Mouse (Mus musculus) midbrain, embryonic 12.5 days (tissue): ENCODE data around the gene Abr. TPM values are rescaled to one million over a fixed set of nuclear protein-coding genes. Genes with fewer than 3 reads are reported as not detected.
A peak's percentile ranks its signal among the peaks of the same experiment; 100 is the strongest.

Source experiments
- ATAC-seq: fragments of 200-750 bp; cut with Nextera tagmentation; 2 replicates; pipeline ENCODE4 v1.8.0; 2017; ENCODE audit warnings: low read depth, moderate TSS enrichment, moderate library complexity; ENCODE audit not compliant: low FRiP score
- H3K27ac ChIP-seq: fragments of 300-500 bp; sonication (generic); replicated peaks from 2 replicates; pipeline ENCODE4 v1.5.1; 2016; ENCODE audit warnings: mild to moderate bottlenecking
- H3K27me3 ChIP-seq: fragments of 300-500 bp; sonication (generic); 2 replicates; pipeline ENCODE4 v1.6.1; 2016; ENCODE audit warnings: mild to moderate bottlenecking
- H3K36me3 ChIP-seq: fragments of 300-500 bp; sonication (generic); 2 replicates; pipeline ENCODE4 v1.6.1; 2016
- H3K4me1 ChIP-seq: fragments of 300-500 bp; sonication (generic); 2 replicates; pipeline ENCODE4 v1.6.1; 2016
- H3K4me2 ChIP-seq: fragments of 300-500 bp; sonication (generic); replicated peaks from 2 replicates; pipeline ENCODE4 v1.6.1; 2016; ENCODE audit warnings: mild to moderate bottlenecking, moderate library complexity
- H3K4me3 ChIP-seq: fragments of 300-500 bp; sonication (generic); 2 replicates; pipeline ENCODE4 v1.5.1; 2016; ENCODE audit warnings: mild to moderate bottlenecking
- H3K9ac ChIP-seq: fragments of 300-500 bp; sonication (generic); replicated peaks from 2 replicates; pipeline ENCODE4 v1.6.1; 2016; ENCODE audit warnings: mild to moderate bottlenecking, moderate library complexity
- H3K9me3 ChIP-seq: fragments of 300-500 bp; sonication (generic); 2 replicates; pipeline ENCODE4 v1.6.1; 2016; ENCODE audit warnings: mild to moderate bottlenecking
- WGBS: fragments of 180-500 bp; shearing (Covaris S2); methylation state at CpG from one replicate; pipeline ENCODE4 v1.1.7; 2016; 5-methylcytosine and 5-hydroxymethylcytosine counted together
- polyA plus RNA-seq: library from polyadenylated mRNA; unstranded; fragments of >200 nt; fragmentation: Nextera tagmentation; extraction: Ambion mirVana; gene quantifications from 2 replicates; pipeline ENCODE4 v1.2.1, GENCODE M21; 2016

Abr gene
- polyA plus RNA-seq, result 70.1 and 73.3 TPM in 2 replicates

GRCm38 (mm10) chr11:76622152-76622565 is at the start of gene Abr:
Gene Abr, minus strand, starts transcription at chr11:76622314.
- Histone ChIP-seq H3K4me1 (peaks cover 21% of the 10 kb centered on the region), H3K36me3 (no peaks in the 10 kb centered on the region), H3K27me3 (peaks cover 55% of the 10 kb centered on the region), H3K4me2 (peak within 1 kb of the TSS; percentile 95), H3K27ac (no peak within 1 kb of the TSS), H3K9me3 (no peaks in the 10 kb centered on the region), H3K9ac (peak within 1 kb of the TSS; percentile 59), H3K4me3 (peak within 1 kb of the TSS; percentile 60)
- ATAC-seq, result 0 out of 2 replicates have a peak, but pooled peaks have one; percentile 34
- under 1% methylated on average over 31 of the region's 31 CpGs for WGBS

GRCm38 (mm10) chr11:76667807-76668206 is 45.7 kb upstream of the Abr start:
- H3K27ac ChIP-seq, result no peak overlapping the region
- H3K36me3 ChIP-seq, result no peaks in the 10 kb centered on the region
- no peaks in the 10 kb centered on the region for H3K9me3 ChIP-seq
- H3K4me1 ChIP-seq, result peaks cover 14% of the 10 kb centered on the region; the same call in 1 of the 2 replicates
- WGBS, result 40% methylated on average over 4 of the region's 4 CpGs
- no peak overlapping the region for H3K9ac ChIP-seq
- peaks cover 80% of the 10 kb centered on the region for H3K27me3 ChIP-seq
- no peak overlapping the region for H3K4me3 ChIP-seq
- no peak overlapping the region for H3K4me2 ChIP-seq
- no peak for ATAC-seq

- Histone ChIP-seq H3K4me1 (peaks cover 11% of the 10 kb centered on the region; the same call in 1 of the 2 replicates), H3K4me2 (peak overlapping the region; percentile 67), H3K4me3 (peak overlapping the region; percentile 38), H3K9ac (peak overlapping the region; percentile 50; the same call in 1 of the 2 replicates), H3K36me3 (no peaks in the 10 kb centered on the region), H3K27me3 (peaks cover 64% of the 10 kb centered on the region), H3K9me3 (no peaks in the 10 kb centered on the region), H3K27ac (no peak overlapping the region)
- WGBS, result 8% methylated on average over 35 of the region's 35 CpGs
- ATAC-seq, result no peak
These were observed 44.0 kb upstream of the Abr start for GRCm38 (mm10) chr11:76666002-76666649.

- Histone ChIP-seq H3K36me3 (no peaks in the 10 kb centered on the region), H3K27ac (no peak overlapping the region), H3K9me3 (no peaks in the 10 kb centered on the region), H3K4me2 (no peak overlapping the region), H3K4me1 (peaks cover 8% of the 10 kb centered on the region; the same call in 1 of the 2 replicates), H3K9ac (no peak overlapping the region), H3K4me3 (no peak overlapping the region), H3K27me3 (peaks cover 26% of the 10 kb centered on the region)
- ATAC-seq, result no peak
- WGBS, result 76% methylated on average over 7 of the region's 7 CpGs
These were observed 39.8 kb upstream of the Abr start for GRCm38 (mm10) chr11:76661790-76662468.

- Histone ChIP-seq H3K9me3 (no peaks in the 10 kb centered on the region), H3K27ac (no peak overlapping the region), H3K27me3 (peaks cover 6% of the 10 kb centered on the region), H3K4me2 (no peak overlapping the region), H3K4me1 (peaks cover 2% of the 10 kb centered on the region; the same call in 1 of the 2 replicates), H3K9ac (no peak overlapping the region; the same call in 1 of the 2 replicates), H3K4me3 (no peak overlapping the region), H3K36me3 (no peaks in the 10 kb centered on the region)
- WGBS, result 82% methylated on average over 14 of the region's 14 CpGs
- no peak for ATAC-seq
These were observed 37.2 kb upstream of the Abr start for GRCm38 (mm10) chr11:76659138-76659930.

- WGBS, result 47% methylated on average over 4 of the region's 4 CpGs
- no peak for ATAC-seq
- Histone ChIP-seq H3K36me3 (no peaks in the 10 kb centered on the region), H3K4me1 (peaks cover 4% of the 10 kb centered on the region; the same call in 1 of the 2 replicates), H3K4me2 (no peak overlapping the region), H3K27me3 (0 out of 2 replicates have a peak, but pooled peaks cover 4% of the 10 kb centered on the region), H3K27ac (no peak overlapping the region), H3K9ac (no peak overlapping the region), H3K9me3 (no peaks in the 10 kb centered on the region), H3K4me3 (no peak overlapping the region)
These were observed 35.4 kb upstream of the Abr start for GRCm38 (mm10) chr11:76657450-76657970.

- H3K4me3 ChIP-seq, result 0 out of 2 replicates have a peak overlapping the region, but pooled peaks have one; percentile 9
- 0 out of 2 replicates have a peak, but pooled peaks cover 4% of the 10 kb centered on the region for H3K27me3 ChIP-seq
- H3K36me3 ChIP-seq, result no peaks in the 10 kb centered on the region
- H3K9me3 ChIP-seq, result no peaks in the 10 kb centered on the region
- WGBS, result 9% methylated on average over 10 of the region's 10 CpGs
- H3K4me1 ChIP-seq, result peaks cover 8% of the 10 kb centered on the region; the same call in 1 of the 2 replicates
- peak overlapping the region; percentile 42 for H3K4me2 ChIP-seq
- no peak overlapping the region for H3K9ac ChIP-seq
- H3K27ac ChIP-seq, result no peak overlapping the region
- no peak for ATAC-seq
These were observed 33.0 kb upstream of the Abr start for GRCm38 (mm10) chr11:76655106-76655505.

- H3K4me3 ChIP-seq, result no peak overlapping the region
- no peak for ATAC-seq
- no peak overlapping the region for H3K27ac ChIP-seq
- no peak overlapping the region for H3K9ac ChIP-seq
- H3K4me2 ChIP-seq, result no peak overlapping the region
- no peaks in the 10 kb centered on the region for H3K36me3 ChIP-seq
- H3K27me3 ChIP-seq, result peaks cover 7% of the 10 kb centered on the region; the same call in 1 of the 2 replicates
- no peaks in the 10 kb centered on the region for H3K9me3 ChIP-seq
- H3K4me1 ChIP-seq, result peaks cover 8% of the 10 kb centered on the region; the same call in 1 of the 2 replicates
- 35% methylated on average over 3 of the region's 3 CpGs for WGBS
These were observed 30.8 kb upstream of the Abr start for GRCm38 (mm10) chr11:76652838-76653334.

- no peak overlapping the region for H3K4me2 ChIP-seq
- H3K27ac ChIP-seq, result no peak overlapping the region
- H3K27me3 ChIP-seq, result peaks cover 13% of the 10 kb centered on the region; the same call in 1 of the 2 replicates
- peaks cover 25% of the 10 kb centered on the region for H3K4me1 ChIP-seq
- no peak overlapping the region for H3K9ac ChIP-seq
- no peak for ATAC-seq
- H3K9me3 ChIP-seq, result no peaks in the 10 kb centered on the region
- H3K4me3 ChIP-seq, result no peak overlapping the region
- H3K36me3 ChIP-seq, result no peaks in the 10 kb centered on the region
- WGBS, result 60% methylated on average over 11 of the region's 14 CpGs
These were observed 28.9 kb upstream of the Abr start for GRCm38 (mm10) chr11:76650862-76651560.

- Histone ChIP-seq H3K36me3 (no peaks in the 10 kb centered on the region), H3K27me3 (peaks cover 19% of the 10 kb centered on the region; the same call in 1 of the 2 replicates), H3K4me1 (peaks cover 37% of the 10 kb centered on the region), H3K4me3 (peak overlapping the region; percentile 9), H3K4me2 (peak overlapping the region; percentile 32), H3K9ac (no peak overlapping the region), H3K9me3 (no peaks in the 10 kb centered on the region), H3K27ac (peak overlapping the region; percentile 12; the same call in 1 of the 2 replicates)
- ATAC-seq, result no peak
- WGBS, result 9% methylated on average over 9 of the region's 9 CpGs
These were observed 25.4 kb upstream of the Abr start for GRCm38 (mm10) chr11:76647500-76647899.

GRCm38 (mm10) chr11:76647062-76647461 is 24.9 kb upstream of the Abr start:
- 3% methylated on average over 7 of the region's 7 CpGs for WGBS
- Histone ChIP-seq H3K9ac (no peak overlapping the region), H3K4me1 (peaks cover 37% of the 10 kb centered on the region), H3K4me2 (peak overlapping the region; percentile 32), H3K36me3 (no peaks in the 10 kb centered on the region), H3K27ac (peak overlapping the region; percentile 12; the same call in 1 of the 2 replicates), H3K4me3 (peak overlapping the region; percentile 9), H3K9me3 (no peaks in the 10 kb centered on the region), H3K27me3 (peaks cover 19% of the 10 kb centered on the region; the same call in 1 of the 2 replicates)
- ATAC-seq, result peak; percentile 44; the same call in 1 of the 2 replicates
